Mouse (Mus musculus): ENCODE results near the gene Pus3. TPM values are rescaled to one million over a fixed set of nuclear protein-coding genes. Genes with fewer than 3 reads are reported as not detected.

The Pus3 gene
- polyA plus RNA-seq (2012; ENCODE audit: low replicate concordance) = 0.25 and 0.79 TPM in 2 replicates

DNA sequence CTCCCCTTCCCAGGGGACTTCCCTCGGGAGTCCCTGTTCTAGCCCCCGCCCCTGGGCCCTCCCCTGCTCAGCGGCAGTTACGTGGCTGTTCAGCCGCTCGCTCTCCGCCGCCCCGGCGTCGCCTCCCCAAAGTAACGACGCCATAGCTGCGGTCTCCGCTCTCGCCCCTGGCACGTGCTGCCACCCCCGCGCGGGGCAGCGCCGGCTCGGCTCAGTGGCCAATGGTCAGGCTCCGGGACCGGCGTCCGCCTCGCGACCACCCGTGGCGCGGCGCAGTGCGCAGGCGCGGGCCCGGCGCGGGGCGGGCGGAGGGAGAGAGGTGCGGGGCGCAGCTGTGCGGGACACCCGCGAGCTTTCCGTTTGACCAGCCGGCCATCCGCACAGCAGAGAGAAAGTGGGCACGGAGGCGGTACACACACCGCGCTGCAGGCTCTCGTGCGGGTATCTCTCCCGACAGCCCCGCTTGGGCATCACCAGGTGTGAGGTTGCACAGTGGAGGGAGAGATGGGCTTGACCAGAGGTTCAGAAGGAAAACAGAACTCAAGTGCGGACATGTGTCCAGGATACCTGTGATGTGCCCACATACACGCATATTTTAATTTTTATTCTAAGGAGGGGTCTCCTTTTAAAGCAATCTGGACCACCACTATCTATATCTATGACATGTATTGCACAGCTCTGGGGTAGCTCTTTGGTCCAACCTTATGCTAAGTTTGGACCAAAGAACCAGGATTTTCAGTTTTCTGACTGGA, at the start of gene Pus3, which contains the start of gene Ddx25:
Pus3 (plus strand) TSS at position 339 of the 752 bp plus-strand sequence.
Ddx25 (minus strand) TSS at position 272 of the 752 bp plus-strand sequence.

DNA sequence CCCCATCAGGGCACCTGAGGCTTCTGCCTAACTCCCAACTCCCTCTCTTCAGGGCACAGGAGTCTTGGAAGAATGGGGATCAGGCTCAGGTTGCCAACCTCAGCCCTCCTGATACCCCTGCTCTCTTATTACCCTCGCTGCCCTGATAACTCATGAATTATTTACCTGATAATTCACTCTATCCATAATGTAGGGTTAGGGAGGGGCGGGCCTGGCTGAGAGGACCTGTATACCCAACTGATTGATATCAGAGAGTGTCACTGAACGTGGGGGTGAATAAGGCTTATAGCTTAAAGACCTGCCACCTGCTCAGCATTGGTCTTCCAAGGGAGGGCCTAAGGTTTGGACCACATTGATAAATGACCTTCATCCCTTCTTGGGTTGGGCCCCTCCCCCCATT, 40.2 kb upstream of the Pus3 start, which contains the start of gene Gm1113:
Gm1113 (minus strand) TSS at position 101 of the 400 bp plus-strand sequence.

DNA sequence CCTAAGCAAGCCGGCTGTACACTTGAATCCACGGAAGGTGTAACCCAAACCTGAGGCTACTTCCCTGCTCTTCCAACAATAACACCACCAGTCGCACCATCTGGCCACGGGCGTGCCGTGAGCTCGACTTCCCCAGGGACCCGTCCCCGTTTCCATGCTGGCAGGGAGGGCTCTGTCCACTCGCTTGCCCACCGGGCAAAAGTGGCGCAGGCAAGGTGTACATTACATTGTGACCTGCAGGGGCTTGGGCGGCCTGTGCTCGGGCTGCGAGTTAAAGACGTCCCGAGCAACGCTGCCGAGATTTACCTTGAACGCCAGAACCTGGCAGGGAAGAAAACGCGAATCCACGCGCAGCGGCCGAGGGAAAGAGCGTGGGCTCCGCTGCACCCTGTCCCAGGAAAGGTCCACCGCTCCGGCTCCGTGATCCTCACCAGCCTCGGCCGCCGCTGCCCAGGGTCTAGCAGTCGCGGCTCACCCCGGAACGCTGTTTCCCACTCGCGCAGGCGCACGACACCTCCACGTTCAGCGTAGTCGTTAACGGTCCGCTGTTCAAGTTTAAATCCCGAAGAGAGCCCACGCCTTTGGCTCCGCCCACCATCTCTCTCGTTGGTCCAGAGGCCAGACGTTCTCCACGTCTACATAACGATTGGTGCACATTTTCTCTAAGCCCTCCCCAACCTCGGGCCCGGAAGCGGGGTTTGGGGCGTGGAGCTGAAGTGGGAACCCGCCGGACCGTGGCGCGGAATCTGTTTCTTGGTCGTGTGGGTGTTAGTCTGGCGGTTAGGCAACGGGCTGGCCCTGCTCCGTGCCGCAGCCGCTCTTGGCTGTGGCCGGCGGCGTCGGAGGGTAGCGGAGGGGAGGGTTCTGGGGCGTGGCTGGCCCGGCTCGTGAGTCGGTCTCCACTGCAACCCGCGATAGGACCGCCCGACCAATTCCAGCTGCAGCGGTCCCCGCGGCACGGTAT, 11.5 kb downstream of the Pus3 start, which contains the start of the genes Pate2 and Hyls1:
Pate2 (plus strand) TSS at position 714 of the 964 bp plus-strand sequence.
Hyls1 (minus strand) TSS at position 828 of the 964 bp plus-strand sequence.

DNA sequence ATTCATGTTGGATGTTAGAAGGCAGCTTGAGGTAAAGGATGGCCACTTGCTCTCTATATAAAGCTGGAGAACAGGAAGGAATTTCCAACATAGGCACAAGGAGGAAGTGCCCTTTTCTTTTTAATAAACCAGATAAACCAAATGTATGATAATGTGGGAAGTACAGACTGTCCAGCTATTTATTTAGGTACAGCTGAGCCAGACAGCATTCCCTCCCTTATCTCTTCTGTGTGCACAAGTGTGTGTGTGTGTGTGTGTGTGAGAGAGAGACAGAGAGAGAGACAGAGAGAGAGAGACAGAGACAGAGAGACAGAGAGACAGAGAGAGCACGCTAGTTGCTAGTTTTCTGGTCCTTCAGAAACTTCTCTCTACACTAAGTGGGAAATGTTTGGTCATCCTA, 53.4 kb downstream of the Pus3 start, which contains the start of gene Pate4:
Pate4 (minus strand) TSS at position 101 of the 400 bp plus-strand sequence.

Other genes with a start within 250 kb of the Pus3 start
- gene Cdon, start 137.5 kb upstream of the Pus3 start, polyA plus RNA-seq (2012; ENCODE audit: low replicate concordance) = 0.07 and 0.17 TPM in 2 replicates
- gene Gm1113, start 40.3 kb upstream of the Pus3 start, polyA plus RNA-seq (2012; ENCODE audit: low replicate concordance) = not detected in 2 replicates
- not detected in 2 replicates for gene Ddx25, start 67 bp upstream of the Pus3 start, polyA plus RNA-seq (2012; ENCODE audit: low replicate concordance)
- gene Pate2, start 11.7 kb downstream of the Pus3 start, polyA plus RNA-seq (2012; ENCODE audit: low replicate concordance) = 0.20 and 1.1 TPM in 2 replicates
- gene Hyls1, start 11.8 kb downstream of the Pus3 start, polyA plus RNA-seq (2012; ENCODE audit: low replicate concordance) = 1.5 and 5.5 TPM in 2 replicates
- not detected in 2 replicates for gene Pate4, start 53.3 kb downstream of the Pus3 start, polyA plus RNA-seq (2012; ENCODE audit: low replicate concordance)
- not detected in 2 replicates for gene Pate3, start 89.6 kb downstream of the Pus3 start, polyA plus RNA-seq (2012; ENCODE audit: low replicate concordance)
- not detected in 2 replicates for gene Pate1, start 128.8 kb downstream of the Pus3 start, polyA plus RNA-seq (2012; ENCODE audit: low replicate concordance)
- not detected in 2 replicates for gene Gm17677, start 182.5 kb downstream of the Pus3 start, polyA plus RNA-seq (2012; ENCODE audit: low replicate concordance)
- gene Gm17727, start 219.5 kb downstream of the Pus3 start, polyA plus RNA-seq (2012; ENCODE audit: low replicate concordance) = not detected in 2 replicates
- gene Gm27235, start 231.5 kb downstream of the Pus3 start, polyA plus RNA-seq (2012; ENCODE audit: low replicate concordance) = not detected in 2 replicates
- gene D730048I06Rik, start 231.5 kb downstream of the Pus3 start, polyA plus RNA-seq (2012; ENCODE audit: low replicate concordance) = not detected in 2 replicates

Measured in leukemia stem cell, adult 10-12 weeks (primary cell).